Mouse (Mus musculus) midbrain, embryonic 14.5 days (tissue): ENCODE results near the gene Krt87. TPM values are rescaled to one million over a fixed set of nuclear protein-coding genes. Genes with fewer than 3 reads are reported as not detected.

ENCODE experiments used
- ATAC-seq: fragments of 200-750 bp; cut with Nextera tagmentation; 2 replicates; pipeline ENCODE4 v1.8.0; 2017; ENCODE audit warnings: moderate number of reproducible peaks, moderate library complexity; ENCODE audit not compliant: low FRiP score, low TSS enrichment
- DNase-seq: peaks from one replicate; pipeline ENCODE4 v3.0.0-alpha.2; 2015
- H3K27ac ChIP-seq: fragments of 300-500 bp; sonication (generic); replicated peaks from 2 replicates; pipeline ENCODE4 v1.5.1; 2014; ENCODE audit warnings: mild to moderate bottlenecking, low read depth, low read length, moderate library complexity
- H3K27me3 ChIP-seq: fragments of 300-500 bp; sonication (generic); 2 replicates; pipeline ENCODE4 v1.6.1; 2014; ENCODE audit warnings: low read length, control low read depth, mixed read lengths; ENCODE audit not compliant: control insufficient read depth, insufficient read depth
- H3K36me3 ChIP-seq: fragments of 300-500 bp; sonication (generic); 2 replicates; pipeline ENCODE4 v1.6.1; 2014; ENCODE audit warnings: low read length, control low read depth; ENCODE audit not compliant: control insufficient read depth, insufficient read depth
- H3K4me1 ChIP-seq: fragments of 300-500 bp; sonication (generic); 2 replicates; pipeline ENCODE4 v1.6.1; 2014; ENCODE audit warnings: mild to moderate bottlenecking, antibody characterized with exemption, low read length, control low read depth; ENCODE audit not compliant: control insufficient read depth, insufficient read depth
- H3K4me2 ChIP-seq: fragments of 300-500 bp; sonication (generic); 2 replicates; pipeline ENCODE4 v1.6.1; 2014; ENCODE audit warnings: mild to moderate bottlenecking, low read length, moderate library complexity
- H3K4me3 ChIP-seq: fragments of 300-500 bp; sonication (generic); replicated peaks from 2 replicates; pipeline ENCODE4 v1.5.1; 2014; ENCODE audit warnings: low read depth, low read length
- H3K9ac ChIP-seq: fragments of 300-500 bp; sonication (generic); replicated peaks from 2 replicates; pipeline ENCODE4 v1.6.1; 2014; ENCODE audit warnings: mild to moderate bottlenecking, low read length, moderate library complexity
- H3K9me3 ChIP-seq: fragments of 300-500 bp; sonication (generic); 2 replicates; pipeline ENCODE4 v1.6.1; 2016; ENCODE audit warnings: low read length, control low read depth, mixed read lengths; ENCODE audit not compliant: control insufficient read depth
- WGBS: fragments of 180-500 bp; shearing (Covaris S2); extraction: QIAGEN DNeasy Blood & Tissue Kit; methylation state at CpG from one replicate; pipeline ENCODE4 v1.1.7; 2014; 5-methylcytosine and 5-hydroxymethylcytosine counted together
- polyA plus RNA-seq: library from polyadenylated mRNA; unstranded; fragments of >200 nt; fragmentation: Nextera tagmentation; extraction: Ambion mirVana; gene quantifications from 2 replicates; pipeline ENCODE4 v1.2.1, GENCODE M21; 2014

The Krt87 gene
- polyA plus RNA-seq: 0.09 and 0.26 TPM in 2 replicates

- Histone ChIP-seq H3K9ac (peak within 1 kb of the TSS; percentile 53), H3K27me3 (peaks cover 11% of the 10 kb centered on the region), H3K27ac (no peak within 1 kb of the TSS), H3K9me3 (no peaks in the 10 kb centered on the region), H3K4me3 (peak within 1 kb of the TSS; percentile 30), H3K36me3 (no peaks in the 10 kb centered on the region), H3K4me1 (0 out of 2 replicates have a peak, but pooled peaks cover 6% of the 10 kb centered on the region), H3K4me2 (peak within 1 kb of the TSS; percentile 72)
- no peak for ATAC-seq
- DNase-seq: peak; percentile 61
- WGBS: 2% methylated on average over 34 of the region's 34 CpGs
Measured at GRCm38 (mm10) chr15:101438555-101438954, at the start of gene Krt87. Krt87 (minus strand) TSS chr15:101438804.

- H3K4me3 ChIP-seq: no peak overlapping the region
- H3K9ac ChIP-seq: no peak overlapping the region
- ATAC-seq (no peak), DNase-seq (peak; percentile 7)
- no peak overlapping the region for H3K27ac ChIP-seq
- no peaks in the 10 kb centered on the region for H3K4me1 ChIP-seq
- no peaks in the 10 kb centered on the region for H3K27me3 ChIP-seq
- no peak overlapping the region for H3K4me2 ChIP-seq
- no peaks in the 10 kb centered on the region for H3K9me3 ChIP-seq
- H3K36me3 ChIP-seq: no peaks in the 10 kb centered on the region
- WGBS: 84% methylated on average over 11 of the region's 11 CpGs
Measured at GRCm38 (mm10) chr15:101485911-101486635, 47.5 kb upstream of the Krt87 start.

- Histone ChIP-seq H3K4me1 (no peaks in the 10 kb centered on the region), H3K27ac (no peak overlapping the region), H3K27me3 (no peaks in the 10 kb centered on the region), H3K4me2 (no peak overlapping the region), H3K9me3 (no peaks in the 10 kb centered on the region), H3K4me3 (no peak overlapping the region), H3K36me3 (no peaks in the 10 kb centered on the region), H3K9ac (no peak overlapping the region)
- WGBS: 100% methylated on average over 1 of the region's 1 CpGs
- ATAC-seq (no peak), DNase-seq (no peak)
Measured at GRCm38 (mm10) chr15:101484939-101485338, 46.3 kb upstream of the Krt87 start.

GRCm38 (mm10) chr15:101483646-101484045 lies 45.0 kb upstream of the Krt87 start:
- DNase-seq: no peak
- no peaks in the 10 kb centered on the region for H3K36me3 ChIP-seq
- ATAC-seq: no peak
- no peak overlapping the region for H3K27ac ChIP-seq
- H3K27me3 ChIP-seq: no peaks in the 10 kb centered on the region; the same call in 1 of the 2 replicates
- H3K4me3 ChIP-seq: no peak overlapping the region
- WGBS: 81% methylated on average over 1 of the region's 1 CpGs
- no peak overlapping the region for H3K4me2 ChIP-seq
- peaks cover 12% of the 10 kb centered on the region for H3K4me1 ChIP-seq
- no peaks in the 10 kb centered on the region for H3K9me3 ChIP-seq
- no peak overlapping the region for H3K9ac ChIP-seq

- ATAC-seq (no peak), DNase-seq (no peak)
- Histone ChIP-seq H3K4me2 (no peak overlapping the region), H3K27ac (no peak overlapping the region), H3K36me3 (no peaks in the 10 kb centered on the region), H3K4me3 (no peak overlapping the region), H3K27me3 (no peaks in the 10 kb centered on the region; the same call in 1 of the 2 replicates), H3K4me1 (peaks cover 12% of the 10 kb centered on the region), H3K9ac (no peak overlapping the region), H3K9me3 (no peaks in the 10 kb centered on the region)
- 40% methylated on average over 4 of the region's 4 CpGs for WGBS
Measured at GRCm38 (mm10) chr15:101482056-101482455, 43.5 kb upstream of the Krt87 start.

- Histone ChIP-seq H3K4me2 (peak overlapping the region; percentile 68), H3K27me3 (no peaks in the 10 kb centered on the region; the same call in 1 of the 2 replicates), H3K4me1 (peaks cover 12% of the 10 kb centered on the region), H3K36me3 (no peaks in the 10 kb centered on the region), H3K4me3 (peak overlapping the region; percentile 26), H3K9ac (peak overlapping the region; percentile 37; the same call in 1 of the 2 replicates), H3K27ac (no peak overlapping the region), H3K9me3 (no peaks in the 10 kb centered on the region)
- 32% methylated on average over 11 of the region's 11 CpGs for whole genome bisulfite sequencing
- DNase-seq (peak; percentile 61), ATAC-seq (no peak)
Measured at GRCm38 (mm10) chr15:101479666-101480060, 41.1 kb upstream of the Krt87 start.

GRCm38 (mm10) chr15:101479007-101479665 lies 40.5 kb upstream of the Krt87 start:
- Histone ChIP-seq H3K4me2 (peak overlapping the region; percentile 68), H3K27me3 (no peaks in the 10 kb centered on the region; the same call in 1 of the 2 replicates), H3K36me3 (no peaks in the 10 kb centered on the region), H3K4me1 (peaks cover 12% of the 10 kb centered on the region), H3K4me3 (peak overlapping the region; percentile 26), H3K9me3 (no peaks in the 10 kb centered on the region), H3K9ac (peak overlapping the region; percentile 37; the same call in 1 of the 2 replicates), H3K27ac (no peak overlapping the region)
- peak; percentile 73 for DNase-seq
- ATAC-seq: no peak
- WGBS: 10% methylated on average over 31 of the region's 31 CpGs

- Histone ChIP-seq H3K4me1 (no peaks in the 10 kb centered on the region), H3K9ac (no peak within 1 kb of the TSS), H3K9me3 (no peaks in the 10 kb centered on the region), H3K4me3 (no peak within 1 kb of the TSS), H3K27ac (no peak within 1 kb of the TSS), H3K4me2 (no peak within 1 kb of the TSS), H3K27me3 (no peaks in the 10 kb centered on the region), H3K36me3 (no peaks in the 10 kb centered on the region)
- ATAC-seq (no peak), DNase-seq (no peak)
- WGBS: 39% methylated on average over 10 of the region's 10 CpGs
Measured at GRCm38 (mm10) chr15:101472952-101473528, 34.4 kb upstream of the Krt87 start, which contains the start of gene Krt86. Krt86 (plus strand) TSS chr15:101473478.
